17 mouse cellular contexts compared by ENCODE assay signal in genomic region chr8:86390715-86391114, GRCm38 (mm10).
DNase-seq lines count a peak whose midpoint lies in the region; ATAC-seq and TF ChIP-seq lines count a peak whose summit lies in the region.
"Had no signal": no experiment of that assay in that cellular context is flagged by ENCODE, and none has a peak within 500 bp of the region (broad histone marks: within the 10 kb centered on the region; RNA-seq: fewer than 3 reads in every experiment).

No protein-coding gene starts in this region.

- H3K4me1 ChIP-seq in forebrain, embryonic 11.5 days (replicated peaks; ENCODE audit: control insufficient read depth, insufficient read depth, low read length), result peaks cover 8% of the 10 kb centered on the region
- H3K4me1 ChIP-seq in forebrain, embryonic 10.5 days, result peaks cover 26% of the 10 kb centered on the region
- peaks cover 40% of the 10 kb centered on the region for H3K4me1 ChIP-seq in forebrain, embryonic 15.5 days
- H3K4me1 ChIP-seq in hindbrain, postnatal 0 days (ENCODE audit: insufficient read depth, low read length), result peaks cover 15% of the 10 kb centered on the region
- peaks cover 41% of the 10 kb centered on the region for H3K4me1 ChIP-seq in neural tube, embryonic 13.5 days (replicated peaks)
- H3K4me1 ChIP-seq: liver, embryonic 15.5 days had no signal

- no peaks in the 10 kb centered on the region; the same call in 1 of the 2 replicates for H3K27me3 ChIP-seq in forebrain, embryonic 11.5 days (ENCODE audit: control insufficient read depth, insufficient read depth, low read length)
- H3K27me3 ChIP-seq in forebrain, embryonic 10.5 days (ENCODE audit: poor library complexity, severe bottlenecking), result peaks cover 4% of the 10 kb centered on the region; the same call in 1 of the 2 replicates
- no peaks in the 10 kb centered on the region for H3K27me3 ChIP-seq in forebrain, embryonic 15.5 days
- H3K27me3 ChIP-seq in hindbrain, postnatal 0 days (ENCODE audit: insufficient read depth, low read length), result no peaks in the 10 kb centered on the region
- no peaks in the 10 kb centered on the region for H3K27me3 ChIP-seq in neural tube, embryonic 13.5 days
- H3K27me3 ChIP-seq: liver, embryonic 15.5 days had no signal

- WGBS in forebrain, embryonic 11.5 days, result 80% methylated on average over 8 of the region's 8 CpGs
- WGBS in forebrain, embryonic 10.5 days, result 87% methylated on average over 8 of the region's 8 CpGs
- WGBS in forebrain, embryonic 15.5 days, result 64% methylated on average over 8 of the region's 8 CpGs
- 75% methylated on average over 8 of the region's 8 CpGs for WGBS in hindbrain, postnatal 0 days
- 79% methylated on average over 8 of the region's 8 CpGs for WGBS in neural tube, embryonic 13.5 days

- peak overlapping the region; percentile 62; the same call in 1 of the 2 replicates for H3K27ac ChIP-seq in forebrain, embryonic 11.5 days (ENCODE audit: low read depth, low read length)
- no peak overlapping the region for H3K27ac ChIP-seq in forebrain, embryonic 10.5 days
- peak overlapping the region; percentile 90 for H3K27ac ChIP-seq in forebrain, embryonic 15.5 days (replicated peaks)
- peak overlapping the region; percentile 84 for H3K27ac ChIP-seq in hindbrain, postnatal 0 days
- H3K27ac ChIP-seq in neural tube, embryonic 13.5 days (replicated peaks), result peak overlapping the region; percentile 89
- H3K27ac ChIP-seq: liver, embryonic 15.5 days; stomach, postnatal 0 days had no signal

- H3K4me2 ChIP-seq in forebrain, embryonic 11.5 days (ENCODE audit: low read depth, low read length, severe bottlenecking), result no peak overlapping the region
- no peak overlapping the region for H3K4me2 ChIP-seq in forebrain, embryonic 15.5 days (replicated peaks)
- no peak overlapping the region for H3K4me2 ChIP-seq in hindbrain, postnatal 0 days (ENCODE audit: low read depth, low read length)
- H3K4me2 ChIP-seq in neural tube, embryonic 13.5 days, result no peak overlapping the region
- H3K4me2 ChIP-seq: liver, embryonic 15.5 days had no signal

- no peaks in the 10 kb centered on the region for H3K9me3 ChIP-seq in forebrain, embryonic 11.5 days (ENCODE audit: control insufficient read depth, low read length)
- no peaks in the 10 kb centered on the region for H3K9me3 ChIP-seq in forebrain, embryonic 10.5 days
- H3K9me3 ChIP-seq in forebrain, embryonic 15.5 days, result no peaks in the 10 kb centered on the region
- H3K9me3 ChIP-seq in hindbrain, postnatal 0 days (ENCODE audit: low read length), result no peaks in the 10 kb centered on the region
- peaks cover under 1% of the 10 kb centered on the region for H3K9me3 ChIP-seq in neural tube, embryonic 13.5 days
- H3K9me3 ChIP-seq: liver, embryonic 15.5 days had no signal

- ATAC-seq in forebrain, embryonic 11.5 days (replicated peaks; ENCODE audit: low FRiP score), result no peak
- ATAC-seq in forebrain, embryonic 15.5 days (replicated peaks), result no peak
- ATAC-seq in hindbrain, postnatal 0 days, result no peak
- ATAC-seq in neural tube, embryonic 13.5 days (ENCODE audit: low read depth), result no peak
- ATAC-seq: intestine, postnatal 0 days had no signal

- TF ChIP-seq CTCF in hindbrain, postnatal 0 days (IDR thresholded peaks at IDR 0.05; ENCODE audit: low read depth), result no peak

- no peak overlapping the region for H3K4me3 ChIP-seq in forebrain, embryonic 11.5 days (ENCODE audit: low read depth, low read length)
- no peak overlapping the region for H3K4me3 ChIP-seq in forebrain, embryonic 10.5 days
- no peak overlapping the region for H3K4me3 ChIP-seq in forebrain, embryonic 15.5 days
- H3K4me3 ChIP-seq in hindbrain, postnatal 0 days (ENCODE audit: low read length), result no peak overlapping the region
- H3K4me3 ChIP-seq in neural tube, embryonic 13.5 days, result no peak overlapping the region
- H3K4me3 ChIP-seq: liver, embryonic 15.5 days had no signal

- H3K9ac ChIP-seq in forebrain, embryonic 11.5 days (ENCODE audit: low read length), result no peak overlapping the region
- H3K9ac ChIP-seq in forebrain, embryonic 15.5 days (replicated peaks), result no peak overlapping the region
- no peak overlapping the region for H3K9ac ChIP-seq in hindbrain, postnatal 0 days (replicated peaks; ENCODE audit: low read length)
- H3K9ac ChIP-seq in neural tube, embryonic 13.5 days, result no peak overlapping the region
- H3K9ac ChIP-seq: liver, embryonic 15.5 days had no signal

- no peak for DNase-seq in forebrain, embryonic 11.5 days (ENCODE audit: low spot score)
- DNase-seq in forebrain, embryonic 10.5 days (ENCODE audit: extremely low spot score, low spot score), result no peak
- DNase-seq in hindbrain, postnatal 0 days (ENCODE audit: low spot score), result no peak
- DNase-seq in testis, postnatal 14 days (ENCODE audit: low spot score), result no peak
- no peak for DNase-seq in right cerebral cortex, postnatal 4 days
- DNase-seq in retina, postnatal 1 day, result no peak
- DNase-seq: adrenal gland, adult 8-10 months; cerebellum, adult 9-10 months; kidney, postnatal 25 days; lung, postnatal 4 days; spleen, adult 18-20 months; thymus, postnatal 4 days had no signal

- H3K36me3 ChIP-seq in forebrain, embryonic 11.5 days (ENCODE audit: control insufficient read depth, insufficient read depth, low read length), result no peaks in the 10 kb centered on the region
- H3K36me3 ChIP-seq in forebrain, embryonic 10.5 days (replicated peaks), result no peaks in the 10 kb centered on the region
- no peaks in the 10 kb centered on the region for H3K36me3 ChIP-seq in forebrain, embryonic 15.5 days
- no peaks in the 10 kb centered on the region for H3K36me3 ChIP-seq in hindbrain, postnatal 0 days (ENCODE audit: insufficient read depth, low read length)
- H3K36me3 ChIP-seq in neural tube, embryonic 13.5 days, result no peaks in the 10 kb centered on the region
- H3K36me3 ChIP-seq: liver, embryonic 15.5 days had no signal
